Mouse (Mus musculus) brain, adult 2 months (tissue): Measurements from ENCODE around the gene Maml2.

ENCODE experiments used
- DNase-seq: peaks from one replicate; pipeline ENCODE4 v3.0.0; 2011; ENCODE audit warnings: low read depth, low spot score

The Maml2 gene

GRCm38 (mm10) chr9:13671125-13671769 lies 373.5 kb downstream of the Maml2 start:
- peak; percentile 91 for DNase-seq

- DNase-seq = no peak
These were observed 375.5 kb downstream of the Maml2 start for GRCm38 (mm10) chr9:13673304-13673703.

GRCm38 (mm10) chr9:13678026-13678425 lies 380.3 kb downstream of the Maml2 start:
- no peak for DNase-seq

GRCm38 (mm10) chr9:13679696-13680095 lies 381.9 kb downstream of the Maml2 start:
- no peak for DNase-seq

GRCm38 (mm10) chr9:13681147-13681546 lies 383.4 kb downstream of the Maml2 start:
- DNase-seq = no peak

GRCm38 (mm10) chr9:13681581-13682038 lies 383.9 kb downstream of the Maml2 start:
- peak; percentile 90 for DNase-seq

GRCm38 (mm10) chr9:13684327-13684934 lies 386.7 kb downstream of the Maml2 start:
- no peak for DNase-seq

- DNase-seq = no peak
These were observed 389.4 kb downstream of the Maml2 start for GRCm38 (mm10) chr9:13686977-13687659.

- DNase-seq = no peak
These were observed 391.2 kb downstream of the Maml2 start for GRCm38 (mm10) chr9:13688997-13689396.

- DNase-seq = peak; percentile 45
These were observed 392.6 kb downstream of the Maml2 start for GRCm38 (mm10) chr9:13690321-13690720.

- peak; percentile 68 for DNase-seq
These were observed 396.0 kb downstream of the Maml2 start for GRCm38 (mm10) chr9:13693693-13694284.

GRCm38 (mm10) chr9:13694293-13694692 lies 396.5 kb downstream of the Maml2 start:
- peak; percentile 92 for DNase-seq

GRCm38 (mm10) chr9:13697041-13697811 lies 399.5 kb downstream of the Maml2 start:
- peak; percentile 8 for DNase-seq

GRCm38 (mm10) chr9:13697869-13698268 lies 400.1 kb downstream of the Maml2 start:
- no peak for DNase-seq

GRCm38 (mm10) chr9:13699061-13699780 lies 401.5 kb downstream of the Maml2 start:
- no peak for DNase-seq

- no peak for DNase-seq
These were observed 402.0 kb downstream of the Maml2 start for GRCm38 (mm10) chr9:13699781-13700116.

- DNase-seq = peak; percentile 28
These were observed 404.0 kb downstream of the Maml2 start for GRCm38 (mm10) chr9:13701773-13702172.

GRCm38 (mm10) chr9:13703100-13703499 lies 405.3 kb downstream of the Maml2 start:
- DNase-seq = peak; percentile 11

- no peak for DNase-seq
These were observed 407.2 kb downstream of the Maml2 start for GRCm38 (mm10) chr9:13704917-13705316.

- DNase-seq = no peak
These were observed 409.4 kb downstream of the Maml2 start for GRCm38 (mm10) chr9:13707066-13707555.

GRCm38 (mm10) chr9:13709436-13709835 lies 411.7 kb downstream of the Maml2 start:
- peak; percentile 56 for DNase-seq
